Mouse (Mus musculus) MEL (cell line): ENCODE measurements around the gene Pou4f2. TPM values are rescaled to one million over a fixed set of nuclear protein-coding genes. Genes with fewer than 3 reads are reported as not detected.

ENCODE experiments used
- polyA plus RNA-seq, 2 experiments: library from polyadenylated mRNA; stranded (reverse) in 1 of 2; unstranded in 1 of 2; fragments of >175 nt in 1 of 2; fragments of >200 nt in 1 of 2; gene quantifications; 2 replicates each; pipeline versions ENCODE4 v1.2.1 to v1.2.4; 2012; ENCODE audit warnings: low replicate concordance in 2 of 2, low read depth in 1 of 2; ENCODE audit not compliant: insufficient read length in 2 of 2, insufficient read depth in 1 of 2, missing spikeins in 1 of 2
- total RNA-seq: library from RNA; depleted of rRNA; stranded (reverse); fragments of 300-350 nt; gene quantifications from 2 replicates; pipeline ENCODE4 v1.2.3, GENCODE M21; 2012; rRNA removed

The Pou4f2 gene
- total and polyA plus RNA-seq, 3 experiments = not detected

Other genes starting within 250 kb of the Pou4f2 start
- gene Ttc29, start 223.3 kb downstream of the Pou4f2 start, total RNA-seq = not detected in 2 replicates
- not detected for gene Ttc29, start 223.3 kb downstream of the Pou4f2 start, polyA plus RNA-seq
- 129 and 137 TPM in 2 replicates for gene Rbmxl1, start 72.3 kb upstream of the Pou4f2 start, total RNA-seq
- gene Rbmxl1, start 72.3 kb upstream of the Pou4f2 start, polyA plus RNA-seq = 100 to 1,000 TPM in 1 of 2 experiments, not detected in 1; 194 TPM
- 12.6 and 13.7 TPM in 2 replicates for gene Slc10a7, start 72.7 kb upstream of the Pou4f2 start, total RNA-seq
- 10 to 100 TPM in 1 of 2 experiments, not detected in 1; 27.3 TPM for gene Slc10a7, start 72.7 kb upstream of the Pou4f2 start, polyA plus RNA-seq